Mouse (Mus musculus) heart, postnatal 4 days (tissue): Measurements from ENCODE around the gene Olfr31. TPM values are rescaled to one million over a fixed set of nuclear protein-coding genes. Genes with fewer than 3 reads are reported as not detected.

ENCODE experiments used
- DNase-seq: peaks from one replicate; pipeline ENCODE4 v3.0.0; 2021
- total RNA-seq, 2 experiments: library from RNA; stranded (reverse); gene quantifications; 2 replicates each; pipeline ENCODE4 v1.2.3; 2021

Olfr31 gene
- total RNA-seq, 2 experiments from 2014 or later, result 0.07 TPM; not detected in 1

- no peak for DNase-seq
Measured at GRCm38 (mm10) chr14:14354511-14355359, 32.1 kb downstream of the Olfr31 start.

GRCm38 (mm10) chr14:14355360-14355646 lies 32.7 kb downstream of the Olfr31 start:
- DNase-seq, result no peak

Other genes with a start within 250 kb of the Olfr31 start
- 100 to 1,000 TPM; 103 to 107 TPM for gene Psmd6, start 201.8 kb upstream of the Olfr31 start, total RNA-seq
- gene Olfr720, start 136.0 kb upstream of the Olfr31 start, total RNA-seq, result not detected
- gene Il3ra, start 23.4 kb downstream of the Olfr31 start, total RNA-seq, result 1 to 10 TPM; 7.9 to 9.9 TPM
- gene Olfr721-ps1, start 78.5 kb downstream of the Olfr31 start, total RNA-seq, result not detected